Mouse (Mus musculus) heart, postnatal 0 days (tissue): ENCODE measurements at regions not wholly inside any gene's neighbourhood (a gene's known extent, or its start where the extent isn't known, plus 50 kb on each side); places are given as distances from the start of the nearest gene placed in this dataset.
A peak's percentile ranks its signal among the peaks of the same experiment; 100 is the strongest.

ENCODE experiments used
- ATAC-seq: fragments of 200-750 bp; cut with Nextera tagmentation; 2 replicates; pipeline ENCODE4 v1.8.0; 2017; ENCODE audit warnings: low read depth, moderate number of reproducible peaks, moderate library complexity; ENCODE audit not compliant: insufficient read depth
- DNase-seq: peaks from one replicate; pipeline ENCODE4 v3.0.0-alpha.2; 2016; ENCODE audit warnings: low spot score
- H3K27ac ChIP-seq: fragments of 300-500 bp; sonication (generic); 2 replicates; pipeline ENCODE4 v1.5.1; 2014; ENCODE audit warnings: low read depth, mild to moderate bottlenecking
- H3K27me3 ChIP-seq: fragments of 300-500 bp; sonication (generic); 2 replicates; pipeline ENCODE4 v1.6.1; 2014; ENCODE audit warnings: low read length, mixed read lengths; ENCODE audit not compliant: control insufficient read depth, insufficient read depth
- H3K36me3 ChIP-seq: fragments of 300-500 bp; sonication (generic); replicated peaks from 2 replicates; pipeline ENCODE4 v1.6.1; 2014; ENCODE audit warnings: low read length, mixed read lengths; ENCODE audit not compliant: control insufficient read depth, insufficient read depth
- H3K4me1 ChIP-seq: fragments of 300-500 bp; sonication (generic); 2 replicates; pipeline ENCODE4 v1.6.1; 2014; ENCODE audit warnings: antibody characterized with exemption; ENCODE audit not compliant: control insufficient read depth, insufficient read depth
- H3K4me2 ChIP-seq: fragments of 300-500 bp; sonication (generic); 2 replicates; pipeline ENCODE4 v1.6.1; 2014; ENCODE audit warnings: low read depth, mild to moderate bottlenecking, low read length, moderate library complexity
- H3K4me3 ChIP-seq: fragments of 300-500 bp; sonication (generic); 2 replicates; pipeline ENCODE4 v1.5.1; 2014; ENCODE audit warnings: low read depth, low read length
- H3K9ac ChIP-seq: fragments of 300-500 bp; sonication (generic); replicated peaks from 2 replicates; pipeline ENCODE4 v1.6.1; 2014; ENCODE audit warnings: low read depth, low read length, mixed read lengths
- H3K9me3 ChIP-seq: fragments of 300-500 bp; sonication (generic); replicated peaks from 2 replicates; pipeline ENCODE4 v1.6.1; 2016; ENCODE audit warnings: low read length; ENCODE audit not compliant: control insufficient read depth
- CTCF ChIP-seq: IDR thresholded peaks from 2 replicates; pipeline ENCODE4 v1.5.1; 2016; ENCODE audit warnings: antibody characterized with exemption, control low read depth, low read depth
- EP300 ChIP-seq: IDR thresholded peaks from 2 replicates; pipeline ENCODE4 v1.6.1; 2016; ENCODE audit warnings: antibody characterized with exemption, low read depth
- WGBS: fragments of 180-500 bp; shearing (Covaris S2); extraction: QIAGEN DNeasy Blood & Tissue Kit; methylation state at CpG from one replicate; pipeline ENCODE4 v1.1.7; 2014; 5-methylcytosine and 5-hydroxymethylcytosine counted together

DNA sequence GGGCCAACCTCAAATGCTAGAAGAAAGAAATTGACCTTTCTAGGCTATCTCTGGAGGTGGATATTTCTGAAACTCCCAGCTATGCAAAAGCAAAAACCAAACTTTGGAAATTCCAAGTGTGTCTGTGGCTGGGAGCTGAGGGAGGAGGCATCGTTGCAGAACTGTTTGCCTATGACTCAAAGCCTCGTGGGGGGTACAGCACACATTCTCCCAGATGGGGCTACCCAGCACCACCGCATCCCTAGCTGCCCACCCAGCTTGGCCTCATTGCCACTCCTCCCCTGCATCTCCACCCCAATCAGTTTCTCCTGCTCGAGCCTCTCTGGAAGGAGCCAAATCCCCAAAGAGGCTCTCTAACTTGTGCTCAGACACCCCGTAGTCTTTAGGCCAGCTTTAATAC is 107.0 kb downstream of the Pja1 start:
- H3K4me1 ChIP-seq: no peaks in the 10 kb centered on the region
- no peaks in the 10 kb centered on the region for H3K9me3 ChIP-seq
- H3K36me3 ChIP-seq: no peaks in the 10 kb centered on the region
- no peak overlapping the region for H3K27ac ChIP-seq
- H3K4me2 ChIP-seq: no peak overlapping the region
- TF ChIP-seq EP300: no peak
- TF ChIP-seq CTCF: no peak
- H3K4me3 ChIP-seq: no peak overlapping the region
- no peak for ATAC-seq
- 57% methylated on average over 5 of the region's 5 CpGs for WGBS
- DNase-seq: no peak
- no peaks in the 10 kb centered on the region; the same call in 1 of the 2 replicates for H3K27me3 ChIP-seq
- H3K9ac ChIP-seq: no peak overlapping the region

GRCm38 (mm10) chrX:99360095-99360890 is 110.8 kb downstream of the Pja1 start:
- ATAC-seq (no peak), DNase-seq (no peak)
- TF ChIP-seq EP300 (no peak), CTCF (no peak)
- WGBS: 55% methylated on average over 11 of the region's 11 CpGs
- H3K9me3 ChIP-seq: no peaks in the 10 kb centered on the region
- no peak overlapping the region for H3K9ac ChIP-seq
- no peak overlapping the region for H3K27ac ChIP-seq
- no peaks in the 10 kb centered on the region for H3K4me1 ChIP-seq
- no peak overlapping the region for H3K4me2 ChIP-seq
- H3K4me3 ChIP-seq: no peak overlapping the region
- H3K27me3 ChIP-seq: peaks cover 3% of the 10 kb centered on the region; the same call in 1 of the 2 replicates
- H3K36me3 ChIP-seq: no peaks in the 10 kb centered on the region

DNA sequence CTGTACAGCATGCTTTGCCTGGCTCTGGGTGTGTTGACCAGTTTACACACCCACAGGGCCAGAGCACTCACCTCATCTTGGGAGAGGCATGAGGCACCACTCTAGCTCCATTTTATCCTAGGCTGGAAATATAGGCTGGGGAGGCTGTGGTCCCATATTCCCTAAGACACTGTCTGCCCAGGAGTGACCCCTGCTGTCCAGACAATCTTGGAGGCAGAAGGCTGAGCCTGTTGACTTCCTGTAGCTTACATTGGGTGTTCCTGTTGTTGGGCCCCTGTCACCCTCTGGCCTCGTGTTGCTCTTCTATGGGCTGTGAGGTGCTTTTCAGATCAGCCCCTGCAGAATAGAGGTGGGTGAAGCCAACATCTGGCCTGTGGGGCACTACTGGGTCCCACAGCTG is 112.3 kb downstream of the Pja1 start:
- no peak overlapping the region for H3K27ac ChIP-seq
- H3K27me3 ChIP-seq: peaks cover 3% of the 10 kb centered on the region; the same call in 1 of the 2 replicates
- H3K4me2 ChIP-seq: no peak overlapping the region
- DNase-seq: peak; percentile 9
- H3K4me3 ChIP-seq: no peak overlapping the region
- H3K9ac ChIP-seq: no peak overlapping the region
- 55% methylated on average over 1 of the region's 1 CpGs for WGBS
- H3K4me1 ChIP-seq: no peaks in the 10 kb centered on the region
- peak; percentile 59 for ATAC-seq
- peak; percentile 49 for TF ChIP-seq CTCF
- no peak for TF ChIP-seq EP300
- H3K36me3 ChIP-seq: no peaks in the 10 kb centered on the region
- H3K9me3 ChIP-seq: no peaks in the 10 kb centered on the region

- Histone ChIP-seq H3K4me1 (no peaks in the 10 kb centered on the region), H3K36me3 (no peaks in the 10 kb centered on the region), H3K27me3 (peaks cover 3% of the 10 kb centered on the region; the same call in 1 of the 2 replicates), H3K4me3 (no peak overlapping the region), H3K4me2 (no peak overlapping the region), H3K9me3 (no peaks in the 10 kb centered on the region), H3K9ac (no peak overlapping the region), H3K27ac (no peak overlapping the region)
- TF ChIP-seq EP300: no peak
- TF ChIP-seq CTCF: no peak
- DNase-seq (peak; percentile 16), ATAC-seq (peak; percentile 59)
- 34% methylated on average over 12 of the region's 13 CpGs for WGBS
Observed at GRCm38 (mm10) chrX:99358051-99358617, 112.9 kb downstream of the Pja1 start.

- no peak for ATAC-seq
- WGBS: 55% methylated on average over 5 of the region's 5 CpGs
- peaks cover 3% of the 10 kb centered on the region; the same call in 1 of the 2 replicates for H3K27me3 ChIP-seq
Observed at GRCm38 (mm10) chrX:99355128-99355527, 115.9 kb downstream of the Pja1 start.

More at GRCm38 (mm10) chrX:99355128-99355527, 115.9 kb downstream of the Pja1 start:
- no peak overlapping the region for H3K9ac ChIP-seq
- no peaks in the 10 kb centered on the region for H3K36me3 ChIP-seq
- no peaks in the 10 kb centered on the region for H3K4me1 ChIP-seq
- TF ChIP-seq EP300: no peak
- no peak for TF ChIP-seq CTCF
- no peaks in the 10 kb centered on the region for H3K9me3 ChIP-seq
- no peak for DNase-seq
- H3K4me3 ChIP-seq: no peak overlapping the region
- H3K27ac ChIP-seq: no peak overlapping the region
- no peak overlapping the region for H3K4me2 ChIP-seq
